11 mouse cellular contexts compared by ENCODE assay signal in the genomic region with DNA sequence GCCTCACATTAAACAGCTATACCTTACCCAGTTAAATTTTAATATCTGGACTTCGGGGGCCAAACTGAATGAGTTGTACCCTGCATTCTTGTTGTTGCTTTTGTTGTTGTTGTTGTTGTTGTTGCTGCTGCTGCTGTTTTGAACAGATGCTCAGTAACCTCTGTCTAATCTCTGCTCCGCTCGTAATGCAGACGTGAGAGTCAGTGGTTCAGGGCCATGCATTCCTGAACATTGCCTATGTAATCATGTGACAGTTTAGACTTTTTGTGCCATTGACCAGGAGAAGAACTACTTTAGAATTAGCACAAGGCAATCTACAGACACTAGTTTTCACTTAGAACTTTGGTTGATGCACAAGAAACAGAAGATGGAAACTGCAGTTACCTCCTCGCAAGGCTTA. TPM values are rescaled to one million over a fixed set of nuclear protein-coding genes. Genes with fewer than 3 reads are reported as not detected.
DNase-seq lines count a peak whose midpoint lies in the region; ATAC-seq lines count a peak whose summit lies in the region.
"Not testable (repeated sequence)": the region's sequence is repeated elsewhere in the genome, so short reads cannot be mapped to it uniquely, and the experiment has no call there.
"Had no signal": no experiment of that assay in that cellular context is flagged by ENCODE, and none has a peak within 500 bp of the region (broad histone marks: within the 10 kb centered on the region; RNA-seq: fewer than 3 reads in every experiment).

No protein-coding gene starts in this region.

- peak overlapping the region; percentile 52 for H3K4me2 ChIP-seq in forebrain, embryonic 13.5 days
- peak overlapping the region; percentile 52 for H3K4me2 ChIP-seq in heart, embryonic 14.5 days (ENCODE audit: low read length)
- H3K4me2 ChIP-seq in hindbrain, embryonic 15.5 days: peak overlapping the region; percentile 52
- peak overlapping the region; percentile 47 for H3K4me2 ChIP-seq in kidney, embryonic 16.5 days (replicated peaks; ENCODE audit: low read depth, low read length)
- 0 out of 2 replicates have a peak overlapping the region, but pooled peaks have one; percentile 1 for H3K4me2 ChIP-seq in liver, embryonic 16.5 days (ENCODE audit: low read depth, low read length)
- peak overlapping the region; percentile 48 for H3K4me2 ChIP-seq in midbrain, embryonic 14.5 days (ENCODE audit: low read length)
- peak overlapping the region; percentile 34 for H3K4me2 ChIP-seq in stomach, embryonic 14.5 days (replicated peaks; ENCODE audit: low read depth, low read length)

- not testable (repeated sequence) for H3K36me3 ChIP-seq in embryonic facial prominence, embryonic 10.5 days (replicated peaks); forebrain, embryonic 13.5 days (ENCODE audit: poor library complexity, severe bottlenecking); heart, embryonic 14.5 days (ENCODE audit: control insufficient read depth, insufficient read depth, low read length); hindbrain, embryonic 15.5 days; kidney, embryonic 16.5 days (ENCODE audit: insufficient read depth, low read length); liver, embryonic 16.5 days (ENCODE audit: control insufficient read depth, insufficient read depth); midbrain, embryonic 14.5 days (ENCODE audit: control insufficient read depth, insufficient read depth, low read length); stomach, embryonic 14.5 days (ENCODE audit: control insufficient read depth, insufficient read depth, low read length)

- H3K4me1 ChIP-seq in embryonic facial prominence, embryonic 10.5 days; forebrain, embryonic 13.5 days; heart, embryonic 14.5 days (ENCODE audit: control insufficient read depth in 2 of 2, insufficient read depth in 2 of 2, low read length in 2 of 2); hindbrain, embryonic 15.5 days (replicated peaks); kidney, embryonic 16.5 days (ENCODE audit: insufficient read depth, low read length); liver, embryonic 16.5 days (ENCODE audit: control insufficient read depth, low read depth, low read length); midbrain, embryonic 14.5 days (ENCODE audit: control insufficient read depth, insufficient read depth, low read length); stomach, embryonic 14.5 days (ENCODE audit: control insufficient read depth, insufficient read depth, low read length): not testable (repeated sequence)

- not testable (repeated sequence) for DNase-seq in embryonic facial prominence, embryonic 10.5 days (ENCODE audit: low spot score); midbrain, embryonic 14.5 days

- peak; percentile 26 for ATAC-seq in forebrain, embryonic 13.5 days
- not testable (repeated sequence) for ATAC-seq in heart, embryonic 14.5 days (ENCODE audit: insufficient number of reproducible peaks, insufficient read depth, low FRiP score, low read depth); liver, embryonic 16.5 days (ENCODE audit: low read depth); stomach, embryonic 14.5 days (ENCODE audit: insufficient number of reproducible peaks, insufficient read depth, low FRiP score, low read depth)
- ATAC-seq in hindbrain, embryonic 15.5 days (ENCODE audit: low FRiP score, low read depth): peak; percentile 17
- peak; percentile 29; the same call in 1 of the 2 replicates for ATAC-seq in kidney, embryonic 16.5 days (ENCODE audit: low FRiP score, low TSS enrichment)
- 0 out of 2 replicates have a peak, but pooled peaks have one; percentile 4 for ATAC-seq in midbrain, embryonic 14.5 days (ENCODE audit: low FRiP score, low TSS enrichment)

- H3K9ac ChIP-seq in forebrain, embryonic 13.5 days; heart, embryonic 14.5 days (ENCODE audit: low read length); hindbrain, embryonic 15.5 days; kidney, embryonic 16.5 days (replicated peaks; ENCODE audit: low read length); liver, embryonic 16.5 days (ENCODE audit: low read depth, low read length); stomach, embryonic 14.5 days (replicated peaks; ENCODE audit: low read depth, low read length): not testable (repeated sequence)
- H3K9ac ChIP-seq in midbrain, embryonic 14.5 days (replicated peaks; ENCODE audit: low read length): 0 out of 2 replicates have a peak overlapping the region, but pooled peaks have one; percentile 12

- 61% methylated on average over 5 of the region's 5 CpGs for WGBS in embryonic facial prominence, embryonic 10.5 days
- 52% methylated on average over 5 of the region's 5 CpGs for WGBS in forebrain, embryonic 13.5 days
- 57% methylated on average over 5 of the region's 5 CpGs for WGBS in heart, embryonic 14.5 days
- 51% methylated on average over 5 of the region's 5 CpGs for WGBS in hindbrain, embryonic 15.5 days
- 70% methylated on average over 5 of the region's 5 CpGs for WGBS in kidney, embryonic 16.5 days
- WGBS in liver, embryonic 16.5 days (ENCODE audit: insufficient replicate concordance): 62% methylated on average over 5 of the region's 5 CpGs
- 56% methylated on average over 5 of the region's 5 CpGs for WGBS in midbrain, embryonic 14.5 days
- WGBS in stomach, embryonic 14.5 days: 58% methylated on average over 5 of the region's 5 CpGs

- peak overlapping the region; percentile 53 for H3K4me3 ChIP-seq in embryonic facial prominence, embryonic 10.5 days
- peak overlapping the region; percentile 40 for H3K4me3 ChIP-seq in forebrain, embryonic 13.5 days
- H3K4me3 ChIP-seq in heart, embryonic 14.5 days (ENCODE audit: control insufficient read depth in 1 of 2, insufficient read depth in 1 of 2, low read depth in 1 of 2, low read length in 2 of 2): peak overlapping the region; percentile 12 to 21; a peak in 2 of 4 replicates
- H3K4me3 ChIP-seq in hindbrain, embryonic 15.5 days: peak overlapping the region; percentile 46
- H3K4me3 ChIP-seq in kidney, embryonic 16.5 days (ENCODE audit: low read length): peak overlapping the region; percentile 40
- H3K4me3 ChIP-seq in liver, embryonic 16.5 days (ENCODE audit: low read depth, low read length): not testable (repeated sequence)
- H3K4me3 ChIP-seq in midbrain, embryonic 14.5 days (replicated peaks; ENCODE audit: low read depth, low read length): peak overlapping the region; percentile 37; the same call in 1 of the 2 replicates
- 0 out of 2 replicates have a peak overlapping the region, but pooled peaks have one; percentile 17 for H3K4me3 ChIP-seq in stomach, embryonic 14.5 days (ENCODE audit: low read depth, low read length)

- not testable (repeated sequence) for H3K27me3 ChIP-seq in embryonic facial prominence, embryonic 10.5 days (replicated peaks; ENCODE audit: low read depth, poor library complexity, severe bottlenecking); forebrain, embryonic 13.5 days; heart, embryonic 14.5 days (ENCODE audit: control insufficient read depth, insufficient read depth, low read length); hindbrain, embryonic 15.5 days; kidney, embryonic 16.5 days (ENCODE audit: insufficient read depth, low read length); liver, embryonic 16.5 days (ENCODE audit: control insufficient read depth, insufficient read depth, low read depth, low read length); midbrain, embryonic 14.5 days (ENCODE audit: control insufficient read depth, insufficient read depth, low read length); stomach, embryonic 14.5 days (ENCODE audit: control insufficient read depth, insufficient read depth, low read length)

- not testable (repeated sequence) for H3K27ac ChIP-seq in embryonic facial prominence, embryonic 10.5 days (replicated peaks); forebrain, embryonic 13.5 days; heart, embryonic 14.5 days (replicated peaks in 1 of 2; ENCODE audit: control insufficient read depth in 1 of 2, insufficient read depth in 1 of 2, low read depth in 2 of 2, low read length in 2 of 2); hindbrain, embryonic 15.5 days (replicated peaks); kidney, embryonic 16.5 days (ENCODE audit: low read length); liver, embryonic 16.5 days (ENCODE audit: low read length); midbrain, embryonic 14.5 days (replicated peaks; ENCODE audit: low read depth, low read length); stomach, embryonic 14.5 days (ENCODE audit: low read length)

- H3K9me3 ChIP-seq in embryonic facial prominence, embryonic 10.5 days; forebrain, embryonic 13.5 days (replicated peaks); heart, embryonic 14.5 days (ENCODE audit: control insufficient read depth, low read length); hindbrain, embryonic 15.5 days; kidney, embryonic 16.5 days (ENCODE audit: low read length); liver, embryonic 16.5 days (replicated peaks; ENCODE audit: control insufficient read depth, low read length); midbrain, embryonic 14.5 days (ENCODE audit: control insufficient read depth, low read length); stomach, embryonic 14.5 days (ENCODE audit: control insufficient read depth, low read depth, low read length): not testable (repeated sequence)

RNA-seq across cellular contexts. Expression of a gene that starts 17.0 kb away (rescaled TPM):
- polyA plus RNA-seq in embryonic facial prominence, embryonic 10.5 days (2016; fragmentation: Nextera tagmentation; extraction: Ambion mirVana): 50.6 and 62.9 TPM in 2 replicates
- 96.8 and 112 TPM in 2 replicates for polyA plus RNA-seq in forebrain, embryonic 13.5 days (2015; fragmentation: Nextera tagmentation; extraction: Ambion mirVana)
- 15.0 and 21.0 TPM in 2 replicates for polyA plus RNA-seq in heart, embryonic 14.5 days (2014; fragmentation: Nextera tagmentation; extraction: Ambion mirVana)
- 78.8 and 84.8 TPM in 2 replicates for polyA plus RNA-seq in hindbrain, embryonic 15.5 days (2015; fragmentation: Nextera tagmentation; extraction: Ambion mirVana)
- 28.5 and 33.2 TPM in 2 replicates for polyA plus RNA-seq in kidney, embryonic 16.5 days (2015; fragmentation: Nextera tagmentation; extraction: Ambion mirVana)
- polyA plus RNA-seq in liver, embryonic 16.5 days (2015; fragmentation: Nextera tagmentation; extraction: Ambion mirVana): 7.2 and 7.7 TPM in 2 replicates
- 101 and 105 TPM in 2 replicates for polyA plus RNA-seq in midbrain, embryonic 14.5 days (2014; fragmentation: Nextera tagmentation; extraction: Ambion mirVana)
- polyA plus RNA-seq in stomach, embryonic 14.5 days (2014; fragmentation: Nextera tagmentation; extraction: Ambion mirVana): 46.0 and 50.6 TPM in 2 replicates
- polyA plus RNA-seq: C2C12; heart, adult 2 months had no signal

RNA-seq across cellular contexts. Expression of a gene that starts 18.4 kb away (rescaled TPM):
- polyA plus RNA-seq in embryonic facial prominence, embryonic 10.5 days (2016; fragmentation: Nextera tagmentation; extraction: Ambion mirVana): 4.7 and 5.7 TPM in 2 replicates
- 9.0 and 10.2 TPM in 2 replicates for polyA plus RNA-seq in forebrain, embryonic 13.5 days (2015; fragmentation: Nextera tagmentation; extraction: Ambion mirVana)
- polyA plus RNA-seq in heart, embryonic 14.5 days (2014; fragmentation: Nextera tagmentation; extraction: Ambion mirVana): 0.71 and 2.2 TPM in 2 replicates
- polyA plus RNA-seq in hindbrain, embryonic 15.5 days (2015; fragmentation: Nextera tagmentation; extraction: Ambion mirVana): 7.5 and 8.4 TPM in 2 replicates
- 4.7 and 6.6 TPM in 2 replicates for polyA plus RNA-seq in kidney, embryonic 16.5 days (2015; fragmentation: Nextera tagmentation; extraction: Ambion mirVana)
- 0.77 and 0.98 TPM in 2 replicates for polyA plus RNA-seq in liver, embryonic 16.5 days (2015; fragmentation: Nextera tagmentation; extraction: Ambion mirVana)
- 9.1 and 10.4 TPM in 2 replicates for polyA plus RNA-seq in midbrain, embryonic 14.5 days (2014; fragmentation: Nextera tagmentation; extraction: Ambion mirVana)
- 4.2 and 5.8 TPM in 2 replicates for polyA plus RNA-seq in stomach, embryonic 14.5 days (2014; fragmentation: Nextera tagmentation; extraction: Ambion mirVana)

RNA-seq across cellular contexts. Expression of a gene that starts 18.4 kb away (rescaled TPM):
- polyA plus RNA-seq in embryonic facial prominence, embryonic 10.5 days (2016; fragmentation: Nextera tagmentation; extraction: Ambion mirVana): 22.7 and 25.2 TPM in 2 replicates
- polyA plus RNA-seq in forebrain, embryonic 13.5 days (2015; fragmentation: Nextera tagmentation; extraction: Ambion mirVana): 41.2 and 54.6 TPM in 2 replicates
- polyA plus RNA-seq in heart, embryonic 14.5 days (2014; fragmentation: Nextera tagmentation; extraction: Ambion mirVana): 13.7 and 16.2 TPM in 2 replicates
- 29.2 and 36.6 TPM in 2 replicates for polyA plus RNA-seq in hindbrain, embryonic 15.5 days (2015; fragmentation: Nextera tagmentation; extraction: Ambion mirVana)
- polyA plus RNA-seq in kidney, embryonic 16.5 days (2015; fragmentation: Nextera tagmentation; extraction: Ambion mirVana): 21.3 and 23.7 TPM in 2 replicates
- 5.5 and 5.7 TPM in 2 replicates for polyA plus RNA-seq in liver, embryonic 16.5 days (2015; fragmentation: Nextera tagmentation; extraction: Ambion mirVana)
- 29.4 and 33.4 TPM in 2 replicates for polyA plus RNA-seq in midbrain, embryonic 14.5 days (2014; fragmentation: Nextera tagmentation; extraction: Ambion mirVana)
- 32.3 and 35.1 TPM in 2 replicates for polyA plus RNA-seq in stomach, embryonic 14.5 days (2014; fragmentation: Nextera tagmentation; extraction: Ambion mirVana)
- polyA plus RNA-seq: C2C12; heart, adult 2 months had no signal

RNA-seq across cellular contexts. Expression of a gene that starts 31.2 kb away (rescaled TPM):
- polyA plus RNA-seq in embryonic facial prominence, embryonic 10.5 days (2016; fragmentation: Nextera tagmentation; extraction: Ambion mirVana): not detected in 2 replicates
- polyA plus RNA-seq in forebrain, embryonic 13.5 days (2015; fragmentation: Nextera tagmentation; extraction: Ambion mirVana): not detected in 2 replicates
- not detected in 2 replicates for polyA plus RNA-seq in heart, embryonic 14.5 days (2014; fragmentation: Nextera tagmentation; extraction: Ambion mirVana)
- not detected in 2 replicates for polyA plus RNA-seq in hindbrain, embryonic 15.5 days (2015; fragmentation: Nextera tagmentation; extraction: Ambion mirVana)
- not detected in 2 replicates for polyA plus RNA-seq in kidney, embryonic 16.5 days (2015; fragmentation: Nextera tagmentation; extraction: Ambion mirVana)
- polyA plus RNA-seq in liver, embryonic 16.5 days (2015; fragmentation: Nextera tagmentation; extraction: Ambion mirVana): not detected in 2 replicates
- polyA plus RNA-seq in midbrain, embryonic 14.5 days (2014; fragmentation: Nextera tagmentation; extraction: Ambion mirVana): not detected in 2 replicates
- polyA plus RNA-seq in stomach, embryonic 14.5 days (2014; fragmentation: Nextera tagmentation; extraction: Ambion mirVana): not detected in 2 replicates
- polyA plus RNA-seq: C2C12; heart, adult 2 months; liver, embryonic 12.5 days had no signal

RNA-seq across cellular contexts. Expression of a gene that starts 34.7 kb away (rescaled TPM):
- polyA plus RNA-seq in embryonic facial prominence, embryonic 10.5 days (2016; fragmentation: Nextera tagmentation; extraction: Ambion mirVana): 32.5 and 39.2 TPM in 2 replicates
- 192 and 222 TPM in 2 replicates for polyA plus RNA-seq in forebrain, embryonic 13.5 days (2015; fragmentation: Nextera tagmentation; extraction: Ambion mirVana)
- 1.5 and 1.8 TPM in 2 replicates for polyA plus RNA-seq in heart, embryonic 14.5 days (2014; fragmentation: Nextera tagmentation; extraction: Ambion mirVana)
- 409 and 412 TPM in 2 replicates for polyA plus RNA-seq in hindbrain, embryonic 15.5 days (2015; fragmentation: Nextera tagmentation; extraction: Ambion mirVana)
- polyA plus RNA-seq in kidney, embryonic 16.5 days (2015; fragmentation: Nextera tagmentation; extraction: Ambion mirVana): 26.1 and 30.8 TPM in 2 replicates
- 0.07 and 0.19 TPM in 2 replicates for polyA plus RNA-seq in liver, embryonic 16.5 days (2015; fragmentation: Nextera tagmentation; extraction: Ambion mirVana)
- 304 and 316 TPM in 2 replicates for polyA plus RNA-seq in midbrain, embryonic 14.5 days (2014; fragmentation: Nextera tagmentation; extraction: Ambion mirVana)
- polyA plus RNA-seq in stomach, embryonic 14.5 days (2014; fragmentation: Nextera tagmentation; extraction: Ambion mirVana): 19.2 and 21.4 TPM in 2 replicates

Comparison
In these comparisons a context has a peak if more than half of its experiments do, and no peak if none do; other contexts are left out.
1. H3K4me2 ChIP-seq: peak in every context shown above with its lines; median percentile 52 in forebrain, embryonic 13.5 days; 52 in heart, embryonic 14.5 days; 52 in hindbrain, embryonic 15.5 days; 48 in midbrain, embryonic 14.5 days; 47 in kidney, embryonic 16.5 days; 34 in stomach, embryonic 14.5 days; 1 in liver, embryonic 16.5 days.